Mouse (Mus musculus): ENCODE data around the gene Cep112. TPM values are rescaled to one million over a fixed set of nuclear protein-coding genes. Genes with fewer than 3 reads are reported as not detected.

The Cep112 gene
- polyA plus RNA-seq, 1 experiment = 2.5 TPM

GRCm38 (mm10) chr11:108396076-108396829 lies 28.7 kb upstream of the Cep112 start:
- Histone ChIP-seq H3K27ac (ENCODE audit: control insufficient read depth, insufficient read depth, low read depth, low read length, poor library complexity) (no peak overlapping the region), H3K4me3 (replicated peaks; ENCODE audit: control insufficient read depth, low read depth, low read length) (no peak overlapping the region)

GRCm38 (mm10) chr11:108409876-108410644 lies 14.9 kb upstream of the Cep112 start:
- no peak overlapping the region for H3K27ac ChIP-seq (ENCODE audit: control insufficient read depth, insufficient read depth, low read depth, low read length, poor library complexity)
- 73% methylated on average over 9 of the region's 9 CpGs for WGBS
- TF ChIP-seq CTCF (IDR thresholded peaks at IDR 0.05; ENCODE audit: control insufficient read depth, insufficient read depth, low read length) = no peak
- TF ChIP-seq POLR2A (IDR thresholded peaks at IDR 0.05; ENCODE audit: borderline replicate concordance, control insufficient read depth, low read depth, low read length) = no peak
- no peaks in the 10 kb centered on the region for H3K4me1 ChIP-seq (ENCODE audit: control insufficient read depth, insufficient read depth, low read length)
- no peak overlapping the region for H3K4me3 ChIP-seq (replicated peaks; ENCODE audit: control insufficient read depth, low read depth, low read length)

More at GRCm38 (mm10) chr11:108396076-108396829, 28.7 kb upstream of the Cep112 start:
- H3K4me1 ChIP-seq (ENCODE audit: control insufficient read depth, insufficient read depth, low read length) = no peaks in the 10 kb centered on the region; the same call in 1 of the 2 replicates
- TF ChIP-seq POLR2A (IDR thresholded peaks at IDR 0.05; ENCODE audit: borderline replicate concordance, control insufficient read depth, low read depth, low read length) = no peak
- no peak for TF ChIP-seq CTCF (IDR thresholded peaks at IDR 0.05; ENCODE audit: control insufficient read depth, insufficient read depth, low read length)
- 69% methylated on average over 7 of the region's 7 CpGs for WGBS

GRCm38 (mm10) chr11:108416360-108416759 lies 8.6 kb upstream of the Cep112 start:
- H3K27ac ChIP-seq (ENCODE audit: control insufficient read depth, insufficient read depth, low read depth, low read length, poor library complexity) = no peak overlapping the region
- TF ChIP-seq POLR2A (IDR thresholded peaks at IDR 0.05; ENCODE audit: borderline replicate concordance, control insufficient read depth, low read depth, low read length) = no peak
- no peak overlapping the region for H3K4me3 ChIP-seq (replicated peaks; ENCODE audit: control insufficient read depth, low read depth, low read length)
- 81% methylated on average over 1 of the region's 1 CpGs for WGBS
- H3K4me1 ChIP-seq (ENCODE audit: control insufficient read depth, insufficient read depth, low read length) = no peaks in the 10 kb centered on the region

GRCm38 (mm10) chr11:108418540-108418939 lies 6.5 kb upstream of the Cep112 start:
- Histone ChIP-seq H3K4me3 (replicated peaks; ENCODE audit: control insufficient read depth, low read depth, low read length) (no peak overlapping the region), H3K4me1 (ENCODE audit: control insufficient read depth, insufficient read depth, low read length) (no peaks in the 10 kb centered on the region), H3K27ac (ENCODE audit: control insufficient read depth, insufficient read depth, low read depth, low read length, poor library complexity) (no peak overlapping the region)
- no peak for TF ChIP-seq POLR2A (IDR thresholded peaks at IDR 0.05; ENCODE audit: borderline replicate concordance, control insufficient read depth, low read depth, low read length)
- no peak for TF ChIP-seq CTCF (IDR thresholded peaks at IDR 0.05; ENCODE audit: control insufficient read depth, insufficient read depth, low read length)
- 10% methylated on average over 1 of the region's 1 CpGs for WGBS

GRCm38 (mm10) chr11:108419242-108419641 lies 5.8 kb upstream of the Cep112 start:
- TF ChIP-seq POLR2A (IDR thresholded peaks at IDR 0.05; ENCODE audit: borderline replicate concordance, control insufficient read depth, low read depth, low read length) = no peak
- TF ChIP-seq CTCF (IDR thresholded peaks at IDR 0.05; ENCODE audit: control insufficient read depth, insufficient read depth, low read length) = no peak
- no peak overlapping the region for H3K27ac ChIP-seq (ENCODE audit: control insufficient read depth, insufficient read depth, low read depth, low read length, poor library complexity)
- WGBS = 78% methylated on average over 6 of the region's 6 CpGs
- H3K4me1 ChIP-seq (ENCODE audit: control insufficient read depth, insufficient read depth, low read length) = no peaks in the 10 kb centered on the region
- no peak overlapping the region for H3K4me3 ChIP-seq (replicated peaks; ENCODE audit: control insufficient read depth, low read depth, low read length)

- TF ChIP-seq CTCF (IDR thresholded peaks at IDR 0.05; ENCODE audit: control insufficient read depth, insufficient read depth, low read length) (no peak), POLR2A (IDR thresholded peaks at IDR 0.05; ENCODE audit: borderline replicate concordance, control insufficient read depth, low read depth, low read length) (no peak)
- Histone ChIP-seq H3K4me1 (ENCODE audit: control insufficient read depth, insufficient read depth, low read length) (no peaks in the 10 kb centered on the region), H3K4me3 (replicated peaks; ENCODE audit: control insufficient read depth, low read depth, low read length) (no peak overlapping the region), H3K27ac (ENCODE audit: control insufficient read depth, insufficient read depth, low read depth, low read length, poor library complexity) (no peak overlapping the region)
- 65% methylated on average over 4 of the region's 4 CpGs for WGBS
Observed at GRCm38 (mm10) chr11:108420751-108421150, 4.2 kb upstream of the Cep112 start.

GRCm38 (mm10) chr11:108423221-108423620 lies 1.8 kb upstream of the Cep112 start:
- Histone ChIP-seq H3K4me3 (replicated peaks; ENCODE audit: control insufficient read depth, low read depth, low read length) (no peak overlapping the region), H3K27ac (ENCODE audit: control insufficient read depth, insufficient read depth, low read depth, low read length, poor library complexity) (no peak overlapping the region), H3K4me1 (ENCODE audit: control insufficient read depth, insufficient read depth, low read length) (no peaks in the 10 kb centered on the region)
- 78% methylated on average over 7 of the region's 7 CpGs for WGBS
- TF ChIP-seq POLR2A (IDR thresholded peaks at IDR 0.05; ENCODE audit: borderline replicate concordance, control insufficient read depth, low read depth, low read length) (no peak), CTCF (IDR thresholded peaks at IDR 0.05; ENCODE audit: control insufficient read depth, insufficient read depth, low read length) (no peak)

- Histone ChIP-seq H3K4me1 (ENCODE audit: control insufficient read depth, insufficient read depth, low read length) (no peaks in the 10 kb centered on the region), H3K4me3 (replicated peaks; ENCODE audit: control insufficient read depth, low read depth, low read length) (no peak overlapping the region), H3K27ac (ENCODE audit: control insufficient read depth, insufficient read depth, low read depth, low read length, poor library complexity) (no peak overlapping the region)
- 44% methylated on average over 5 of the region's 5 CpGs for WGBS
- TF ChIP-seq CTCF (IDR thresholded peaks at IDR 0.05; ENCODE audit: control insufficient read depth, insufficient read depth, low read length) = no peak
- TF ChIP-seq POLR2A (IDR thresholded peaks at IDR 0.05; ENCODE audit: borderline replicate concordance, control insufficient read depth, low read depth, low read length) = no peak
Observed at GRCm38 (mm10) chr11:108424111-108424510, 881 bp upstream of the Cep112 start.

Measured in bone marrow, adult 2 months (tissue).